Mouse (Mus musculus): ENCODE results near the gene Phlda3.

- TF ChIP-seq POLR2A (IDR thresholded peaks at IDR 0.05; ENCODE audit: low read depth, low read length) (no peak), CTCF (IDR thresholded peaks at IDR 0.05; ENCODE audit: extremely low read depth, insufficient read depth, insufficient read length, insufficient replicate concordance) (no peak)
These were observed 41.8 kb upstream of the Phlda3 start for GRCm38 (mm10) chr1:135724134-135724533.
